Mouse (Mus musculus) ovary, postnatal 14 days (tissue): ENCODE results near the gene Atp2a3.

ENCODE experiments used
- DNase-seq: peaks from one replicate; pipeline ENCODE4 v3.0.0; 2022; ENCODE audit warnings: low spot score

Gene Atp2a3

GRCm38 (mm10) chr11:73036889-73037288 lies 75.9 kb downstream of the Atp2a3 start:
- DNase-seq: no peak

- DNase-seq: no peak
Measured at GRCm38 (mm10) chr11:73037691-73038090, 76.7 kb downstream of the Atp2a3 start.

GRCm38 (mm10) chr11:73039102-73039799 lies 78.3 kb downstream of the Atp2a3 start:
- DNase-seq: peak; percentile 53
